Mouse (Mus musculus): ENCODE data around the gene Nos3. TPM values are rescaled to one million over a fixed set of nuclear protein-coding genes. Genes with fewer than 3 reads are reported as not detected.
A peak's percentile ranks its signal among the peaks of the same experiment; 100 is the strongest.

The Nos3 gene
- polyA plus RNA-seq, 1 experiment from 2014 or later, result 26.5 TPM

DNA sequence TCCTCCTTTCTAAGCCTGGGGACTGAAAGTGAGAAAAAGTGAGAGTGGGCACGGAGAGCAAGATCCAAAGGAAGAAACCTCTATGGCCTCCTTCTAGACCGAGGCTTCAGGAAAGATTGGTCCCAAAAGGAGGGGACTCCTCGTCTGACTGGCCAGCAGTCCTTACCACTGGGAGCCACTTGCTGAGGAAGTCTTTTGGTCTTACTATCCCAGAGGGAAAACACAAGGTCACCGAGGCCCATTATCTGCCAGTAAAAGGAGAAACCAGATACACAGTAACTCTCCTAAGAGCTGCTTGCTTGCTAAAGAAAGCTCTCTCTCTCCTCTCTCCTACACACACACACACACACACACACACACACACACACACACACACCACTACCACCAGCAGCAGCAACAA lies 11.3 kb upstream of the Nos3 start:
- ATAC-seq, result no peak
- Histone ChIP-seq H3K27me3 (replicated peaks; ENCODE audit: insufficient read depth, low read length) (peaks cover 12% of the 10 kb centered on the region; the same call in 1 of the 2 replicates), H3K4me2 (replicated peaks; ENCODE audit: low read depth, low read length) (no peak overlapping the region; the same call in 1 of the 2 replicates), H3K4me1 (ENCODE audit: insufficient read depth, low read depth, low read length) (peaks cover 3% of the 10 kb centered on the region; the same call in 1 of the 2 replicates), H3K9me3 (ENCODE audit: low read length) (no peaks in the 10 kb centered on the region), H3K27ac (ENCODE audit: low read length) (no peak overlapping the region), H3K9ac (replicated peaks; ENCODE audit: low read depth) (no peak overlapping the region), H3K36me3 (ENCODE audit: insufficient read depth, low read length) (no peaks in the 10 kb centered on the region), H3K4me3 (ENCODE audit: low read depth, low read length) (no peak overlapping the region)
- TF ChIP-seq EP300 (IDR thresholded peaks at IDR 0.05), result no peak
- no peak for TF ChIP-seq CTCF (IDR thresholded peaks at IDR 0.05)
- DNase-seq (ENCODE audit: low spot score), result no peak
- WGBS, result 25% methylated on average over 4 of the region's 4 CpGs

DNA sequence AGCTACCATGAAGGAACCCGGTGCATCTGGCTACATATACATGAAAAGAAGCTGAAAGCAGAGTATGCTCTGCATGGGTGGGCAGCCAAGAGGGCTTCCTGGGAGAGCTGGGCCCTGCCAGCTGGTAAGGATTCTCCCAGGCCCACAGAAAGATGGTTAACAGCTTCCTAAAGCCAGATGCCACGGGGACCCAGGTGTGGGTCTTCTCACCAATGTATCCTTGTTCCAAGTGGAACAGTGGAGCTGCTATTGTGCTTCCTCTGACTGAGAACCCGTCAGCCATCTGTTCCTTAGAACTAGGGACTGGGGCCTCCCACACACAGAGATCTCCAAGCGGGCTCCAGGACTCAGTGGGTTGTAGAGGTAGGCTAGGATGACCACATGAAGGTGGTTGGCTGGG lies 7.8 kb upstream of the Nos3 start:
- Histone ChIP-seq H3K9ac (replicated peaks; ENCODE audit: low read depth) (no peak overlapping the region), H3K9me3 (ENCODE audit: low read length) (no peaks in the 10 kb centered on the region), H3K4me2 (replicated peaks; ENCODE audit: low read depth, low read length) (no peak overlapping the region), H3K27me3 (replicated peaks; ENCODE audit: insufficient read depth, low read length) (peaks cover 6% of the 10 kb centered on the region; the same call in 1 of the 2 replicates), H3K36me3 (ENCODE audit: insufficient read depth, low read length) (no peaks in the 10 kb centered on the region), H3K4me3 (ENCODE audit: low read depth, low read length) (no peak overlapping the region), H3K4me1 (ENCODE audit: insufficient read depth, low read depth, low read length) (0 out of 2 replicates have a peak, but pooled peaks cover 2% of the 10 kb centered on the region), H3K27ac (ENCODE audit: low read length) (no peak overlapping the region)
- 54% methylated on average over 4 of the region's 4 CpGs for WGBS
- DNase-seq (ENCODE audit: low spot score), result no peak
- ATAC-seq, result no peak
- no peak for TF ChIP-seq CTCF (IDR thresholded peaks at IDR 0.05)
- no peak for TF ChIP-seq EP300 (IDR thresholded peaks at IDR 0.05)

DNA sequence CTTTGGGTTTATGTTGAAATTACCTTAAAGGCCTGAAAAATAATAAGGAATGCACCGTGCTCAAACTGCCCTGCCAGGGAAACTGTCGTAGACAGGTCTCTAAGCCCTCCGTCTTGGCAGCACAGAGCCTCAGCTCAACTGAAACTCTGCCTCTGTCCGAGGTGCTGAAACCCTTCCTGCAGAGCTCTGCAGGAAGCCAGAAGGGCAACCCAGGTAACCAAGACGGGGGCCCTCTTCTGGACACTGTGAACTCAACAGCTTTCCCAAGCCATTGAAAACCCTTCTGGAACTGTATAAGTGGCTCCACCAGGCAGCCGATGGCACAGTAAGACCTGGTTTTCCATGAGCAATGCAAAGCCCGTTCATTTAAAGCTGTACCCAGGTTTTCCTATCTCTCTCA lies 7.1 kb upstream of the Nos3 start:
- WGBS, result 6% methylated on average over 7 of the region's 7 CpGs

DNA sequence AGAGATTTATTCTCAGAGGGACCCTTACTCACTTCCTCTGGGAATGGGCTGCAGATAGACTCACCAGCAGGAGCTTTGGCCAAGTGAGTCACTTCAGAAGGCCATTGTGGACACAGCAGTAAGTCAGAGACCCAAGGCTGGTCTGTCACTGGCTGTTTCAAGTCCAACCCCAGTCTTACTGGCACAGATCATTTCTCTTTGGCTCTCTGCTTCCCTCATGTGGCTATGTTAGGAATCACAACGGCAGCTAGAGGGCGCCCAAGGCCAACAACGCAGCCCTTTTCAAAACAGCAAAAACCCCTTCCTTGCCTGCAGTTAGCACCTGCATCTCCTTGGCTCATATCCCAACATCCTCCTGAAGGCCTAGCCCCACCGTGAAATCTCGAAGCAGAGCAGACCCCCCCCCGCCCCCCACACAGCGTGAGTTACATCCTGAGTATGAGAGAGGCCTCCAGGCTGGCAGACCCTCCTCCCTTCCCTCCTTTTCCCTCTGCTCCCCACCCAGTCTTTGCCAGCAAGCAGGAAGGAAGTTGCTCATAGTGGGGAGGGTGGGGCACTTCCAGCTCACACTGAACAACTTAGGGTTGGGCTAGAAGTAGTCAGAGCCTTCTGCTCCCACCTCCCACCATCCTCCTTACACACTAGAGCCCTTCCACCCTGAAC lies 3.7 kb upstream of the Nos3 start:
- WGBS, result 0% methylated on average over 7 of the region's 7 CpGs
- Histone ChIP-seq H3K4me3 (ENCODE audit: low read depth, low read length) (no peak overlapping the region), H3K4me2 (replicated peaks; ENCODE audit: low read depth, low read length) (no peak overlapping the region), H3K27me3 (replicated peaks; ENCODE audit: insufficient read depth, low read length) (no peaks in the 10 kb centered on the region), H3K4me1 (ENCODE audit: insufficient read depth, low read depth, low read length) (0 out of 2 replicates have a peak, but pooled peaks cover 2% of the 10 kb centered on the region), H3K36me3 (ENCODE audit: insufficient read depth, low read length) (no peaks in the 10 kb centered on the region), H3K9ac (replicated peaks; ENCODE audit: low read depth) (no peak overlapping the region), H3K9me3 (ENCODE audit: low read length) (no peaks in the 10 kb centered on the region), H3K27ac (ENCODE audit: low read length) (0 out of 2 replicates have a peak overlapping the region, but pooled peaks have one; percentile 20)
- TF ChIP-seq CTCF (IDR thresholded peaks at IDR 0.05) (peak; percentile 99), EP300 (IDR thresholded peaks at IDR 0.05) (peak; percentile 89)
- ATAC-seq (peak; percentile 73), DNase-seq (ENCODE audit: low spot score) (peak; percentile 90)

More for the DNA sequence above, 7.1 kb upstream of the Nos3 start:
- H3K9ac ChIP-seq (replicated peaks; ENCODE audit: low read depth), result no peak overlapping the region
- DNase-seq (ENCODE audit: low spot score) (peak; percentile 96), ATAC-seq (peak; percentile 52)
- H3K4me2 ChIP-seq (replicated peaks; ENCODE audit: low read depth, low read length), result no peak overlapping the region
- no peak overlapping the region for H3K4me3 ChIP-seq (ENCODE audit: low read depth, low read length)
- peaks cover 4% of the 10 kb centered on the region; the same call in 1 of the 2 replicates for H3K27me3 ChIP-seq (replicated peaks; ENCODE audit: insufficient read depth, low read length)
- H3K36me3 ChIP-seq (ENCODE audit: insufficient read depth, low read length), result no peaks in the 10 kb centered on the region
- H3K4me1 ChIP-seq (ENCODE audit: insufficient read depth, low read depth, low read length), result 0 out of 2 replicates have a peak, but pooled peaks cover 2% of the 10 kb centered on the region
- H3K9me3 ChIP-seq (ENCODE audit: low read length), result no peaks in the 10 kb centered on the region
- H3K27ac ChIP-seq (ENCODE audit: low read length), result no peak overlapping the region
- TF ChIP-seq EP300 (IDR thresholded peaks at IDR 0.05) (no peak), CTCF (IDR thresholded peaks at IDR 0.05) (peak; percentile 79)

DNA sequence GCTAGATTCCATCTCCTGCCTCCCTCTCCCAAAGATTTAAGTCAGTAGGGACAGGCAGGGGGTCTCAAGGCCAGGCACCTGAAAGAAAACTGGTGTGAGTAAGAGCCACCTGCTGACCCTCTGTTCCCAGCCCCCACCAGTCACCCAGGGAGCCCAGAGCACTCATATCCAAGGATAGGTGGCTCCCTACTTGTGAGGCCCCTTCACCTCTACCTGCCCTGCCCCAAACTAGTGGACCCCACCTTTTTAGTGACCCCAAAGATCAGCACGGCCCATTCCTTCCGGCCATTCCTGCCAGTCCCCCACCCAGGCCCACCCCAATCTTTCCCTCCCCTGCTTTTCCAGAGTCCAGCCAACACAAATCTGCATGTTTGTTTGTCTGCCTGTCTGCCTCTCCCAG lies 1.1 kb upstream of the Nos3 start:
- 75% methylated on average over 2 of the region's 2 CpGs for WGBS
- H3K36me3 ChIP-seq (ENCODE audit: insufficient read depth, low read length), result no peaks in the 10 kb centered on the region
- H3K4me3 ChIP-seq (ENCODE audit: low read depth, low read length), result no peak overlapping the region
- no peak for ATAC-seq
- no peak for DNase-seq (ENCODE audit: low spot score)
- H3K9ac ChIP-seq (replicated peaks; ENCODE audit: low read depth), result no peak overlapping the region
- TF ChIP-seq EP300 (IDR thresholded peaks at IDR 0.05) (no peak), CTCF (IDR thresholded peaks at IDR 0.05) (no peak)
- no peaks in the 10 kb centered on the region for H3K27me3 ChIP-seq (replicated peaks; ENCODE audit: insufficient read depth, low read length)
- no peaks in the 10 kb centered on the region for H3K9me3 ChIP-seq (ENCODE audit: low read length)
- H3K27ac ChIP-seq (ENCODE audit: low read length), result no peak overlapping the region
- 0 out of 2 replicates have a peak, but pooled peaks cover 2% of the 10 kb centered on the region for H3K4me1 ChIP-seq (ENCODE audit: insufficient read depth, low read depth, low read length)
- no peak overlapping the region for H3K4me2 ChIP-seq (replicated peaks; ENCODE audit: low read depth, low read length)

DNA sequence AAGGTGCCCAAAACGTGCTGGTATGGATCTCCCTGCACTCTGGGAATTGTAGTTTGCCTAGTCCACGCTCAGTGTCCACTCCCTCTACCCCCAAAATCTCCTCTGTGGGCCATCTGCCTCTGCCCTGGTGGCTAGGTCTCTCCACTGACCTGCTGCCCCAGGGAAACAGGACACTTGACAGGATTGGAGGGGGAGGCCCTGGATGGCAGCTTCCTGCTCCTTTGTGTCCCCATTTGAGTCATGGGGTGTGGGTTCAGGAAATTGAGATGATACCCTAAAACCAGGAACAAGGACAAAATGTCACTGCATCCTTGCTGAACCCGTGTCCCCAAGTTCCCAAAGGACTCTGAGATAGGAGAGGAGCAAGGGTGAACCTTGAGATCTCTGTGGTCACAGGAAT lies 549 bp upstream of the Nos3 start:
- ATAC-seq (no peak), DNase-seq (ENCODE audit: low spot score) (no peak)
- no peak overlapping the region for H3K4me3 ChIP-seq (ENCODE audit: low read depth, low read length)
- 46% methylated on average over 3 of the region's 3 CpGs for WGBS
- H3K4me1 ChIP-seq (ENCODE audit: insufficient read depth, low read depth, low read length), result 0 out of 2 replicates have a peak, but pooled peaks cover 2% of the 10 kb centered on the region
- no peak overlapping the region for H3K9ac ChIP-seq (replicated peaks; ENCODE audit: low read depth)
- H3K4me2 ChIP-seq (replicated peaks; ENCODE audit: low read depth, low read length), result no peak overlapping the region
- peak overlapping the region; percentile 74 for H3K27ac ChIP-seq (ENCODE audit: low read length)
- no peaks in the 10 kb centered on the region for H3K9me3 ChIP-seq (ENCODE audit: low read length)
- no peaks in the 10 kb centered on the region for H3K36me3 ChIP-seq (ENCODE audit: insufficient read depth, low read length)
- H3K27me3 ChIP-seq (replicated peaks; ENCODE audit: insufficient read depth, low read length), result no peaks in the 10 kb centered on the region
- TF ChIP-seq EP300 (IDR thresholded peaks at IDR 0.05), result no peak
- no peak for TF ChIP-seq CTCF (IDR thresholded peaks at IDR 0.05)
